Mouse (Mus musculus) T-helper 17 cell (primary cell): Measurements from ENCODE around the gene Coasy.

Experiments
- in situ Hi-C, 2 experiments: fragments of 300-600 bp; cut with MboI, MseI; formaldehyde crosslinking; loops; 1 replicate in 1 of 2; 2 replicates in 1 of 2; pipeline ENCODE4 v1.15.1; 2025; ENCODE audit warnings: high pct_unique_total_duplicates in 2 of 2

The Coasy gene

DNA sequence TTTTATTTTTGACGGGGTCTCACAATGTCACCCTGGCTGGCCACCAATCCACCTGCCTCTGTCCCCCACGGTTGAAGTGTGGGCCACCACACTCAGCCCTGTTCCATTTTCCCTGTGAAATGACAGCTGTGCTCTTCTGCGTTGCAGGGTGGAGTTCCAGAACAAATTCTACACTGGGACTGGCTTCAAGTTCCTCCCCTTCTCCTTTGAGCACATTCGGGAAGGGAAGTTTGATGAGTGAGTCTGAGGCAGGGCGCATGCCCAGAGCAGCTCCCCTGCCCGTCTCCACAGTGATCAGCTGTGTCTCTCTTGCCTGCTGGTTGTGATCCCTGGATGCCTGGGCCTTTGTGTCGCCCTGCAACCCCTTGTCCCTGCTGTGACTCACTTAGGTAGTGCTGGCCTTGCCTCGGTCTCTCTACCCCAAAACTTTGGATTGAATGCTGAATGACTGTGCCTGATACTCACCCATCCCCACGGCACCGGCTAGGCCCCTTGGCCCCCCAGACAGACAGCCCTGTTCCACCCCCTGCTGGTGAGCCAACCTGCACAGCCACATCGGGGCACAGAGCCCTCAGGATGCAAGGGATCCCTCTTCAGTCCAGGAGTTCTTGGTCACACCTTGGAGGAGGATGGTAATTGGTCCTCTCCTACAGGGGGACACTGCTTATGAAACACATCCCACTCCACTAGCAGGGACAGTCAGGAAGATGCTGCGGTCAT is 20.0 kb upstream of the Coasy start:
- in situ Hi-C loops: loop anchor here (5.0 to 10.0 kb wide), 2 partner anchors 80 to 168 kb away; no protein-coding TSS in a partner anchor

DNA sequence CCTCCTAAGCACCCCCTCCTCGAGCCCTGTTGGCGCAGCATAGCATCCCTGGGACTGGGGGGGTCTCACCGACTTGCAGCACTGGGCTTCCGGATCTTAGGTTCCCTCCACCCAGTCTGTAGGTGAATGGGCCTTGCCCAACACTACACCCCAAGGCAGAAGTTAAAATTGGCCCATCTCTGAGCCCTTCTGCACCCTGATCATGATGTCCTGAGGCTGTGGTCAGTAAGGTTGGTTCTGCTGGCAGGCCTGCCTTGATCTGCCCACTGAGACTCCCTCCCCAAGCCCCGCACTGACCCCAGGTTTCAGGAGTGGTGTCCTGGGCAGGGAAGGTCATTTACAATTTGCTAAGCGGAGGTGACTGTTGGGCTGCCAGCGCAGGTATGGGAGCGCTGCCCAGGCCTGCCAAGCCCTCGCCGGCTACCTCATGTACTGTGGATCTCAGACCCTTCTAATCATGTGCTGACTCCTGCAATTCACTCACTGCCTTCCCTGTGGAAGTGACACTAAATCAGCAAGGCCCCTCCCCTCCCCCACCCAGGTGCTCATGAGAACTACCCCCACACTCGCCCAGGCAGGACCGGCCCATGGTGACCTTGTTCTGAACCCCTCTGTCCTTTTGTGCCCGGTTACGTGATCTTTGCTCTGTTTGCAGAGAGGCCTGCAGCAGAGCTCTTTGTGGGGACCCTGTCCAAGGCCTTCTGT is 19.2 kb upstream of the Coasy start:
- in situ Hi-C loops: loop anchor here (5.0 to 10.0 kb wide), 2 partner anchors 81 to 168 kb away; no protein-coding TSS in a partner anchor

DNA sequence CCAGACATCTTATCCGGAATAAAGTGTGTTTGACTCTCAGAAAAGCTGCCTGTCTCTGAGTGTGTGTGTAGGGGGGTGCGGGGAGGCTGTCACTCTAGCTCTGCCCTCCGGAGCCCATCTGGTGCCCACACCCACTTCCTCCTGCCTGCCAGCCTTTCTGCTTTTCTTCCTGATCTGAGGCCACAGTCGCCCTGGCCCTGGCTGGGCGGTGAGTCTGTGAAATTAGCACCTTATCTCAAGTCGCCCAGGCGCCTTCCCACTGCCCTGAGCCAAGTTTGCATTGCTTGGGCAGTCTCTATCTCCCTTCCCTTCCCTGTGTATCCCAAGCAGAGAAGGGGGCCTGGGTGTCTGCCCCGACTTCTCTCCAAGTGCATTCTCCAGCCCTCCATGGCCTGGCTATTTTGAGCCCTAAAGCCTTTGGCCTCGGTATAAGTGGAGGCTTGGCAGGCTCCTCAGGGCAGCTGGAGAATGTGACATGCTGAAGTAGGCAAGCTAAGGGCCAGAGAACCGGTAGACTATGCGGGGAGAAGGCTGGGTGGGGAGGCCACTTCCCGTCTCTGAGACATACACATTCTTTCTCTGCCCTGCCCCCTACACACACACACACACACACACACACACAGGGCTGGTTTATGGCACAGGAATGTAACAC is 18.6 kb upstream of the Coasy start:
- in situ Hi-C loops: loop anchor here (5.0 to 10.0 kb wide), 2 partner anchors 82 to 169 kb away; no protein-coding TSS in a partner anchor

DNA sequence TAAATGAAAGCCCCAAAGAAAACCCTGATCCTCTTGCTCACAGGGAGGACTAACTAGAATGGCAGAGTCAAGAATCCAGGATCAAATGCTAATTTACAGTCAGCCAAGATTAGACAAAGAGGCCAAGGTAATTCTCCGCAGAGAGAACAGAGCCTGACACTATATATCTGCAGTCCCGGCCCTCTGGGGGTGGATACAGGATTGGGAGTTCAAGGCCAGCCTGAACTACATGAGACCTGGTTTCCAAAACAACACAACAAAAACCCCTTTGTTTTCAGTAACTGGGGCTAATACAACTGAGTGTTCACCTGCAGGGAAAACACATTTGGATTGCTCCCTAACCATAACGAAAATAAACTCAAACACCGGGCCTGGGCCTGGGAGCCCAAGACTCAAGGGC is 17.9 kb upstream of the Coasy start:
- in situ Hi-C loops: loop anchor here (5.0 to 10.0 kb wide), 2 partner anchors 82 to 170 kb away; no protein-coding TSS in a partner anchor

DNA sequence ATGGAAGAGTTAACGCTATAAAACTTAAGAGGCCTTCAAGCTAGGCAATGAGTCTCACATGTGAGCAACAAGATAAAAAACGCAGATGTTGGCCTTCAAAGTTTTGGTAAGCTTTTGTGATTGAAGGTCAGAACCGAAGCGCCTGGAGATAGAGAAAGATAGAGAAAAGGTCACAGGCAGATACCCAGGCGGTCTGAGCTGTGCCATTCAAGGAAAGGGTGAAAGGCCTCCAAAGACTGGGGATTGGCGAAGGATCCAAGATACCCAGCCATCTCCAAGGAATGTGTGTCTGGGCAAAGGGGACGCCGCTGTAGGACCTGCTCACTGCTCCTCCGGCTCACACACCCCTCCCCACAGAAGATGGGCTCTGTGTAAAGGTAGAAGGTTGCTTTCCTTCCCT is 17.4 kb upstream of the Coasy start:
- in situ Hi-C loops: loop anchor here in 1 of 2 experiments (10.0 kb wide), 1 partner anchor 170 kb away; no protein-coding TSS in a partner anchor

DNA sequence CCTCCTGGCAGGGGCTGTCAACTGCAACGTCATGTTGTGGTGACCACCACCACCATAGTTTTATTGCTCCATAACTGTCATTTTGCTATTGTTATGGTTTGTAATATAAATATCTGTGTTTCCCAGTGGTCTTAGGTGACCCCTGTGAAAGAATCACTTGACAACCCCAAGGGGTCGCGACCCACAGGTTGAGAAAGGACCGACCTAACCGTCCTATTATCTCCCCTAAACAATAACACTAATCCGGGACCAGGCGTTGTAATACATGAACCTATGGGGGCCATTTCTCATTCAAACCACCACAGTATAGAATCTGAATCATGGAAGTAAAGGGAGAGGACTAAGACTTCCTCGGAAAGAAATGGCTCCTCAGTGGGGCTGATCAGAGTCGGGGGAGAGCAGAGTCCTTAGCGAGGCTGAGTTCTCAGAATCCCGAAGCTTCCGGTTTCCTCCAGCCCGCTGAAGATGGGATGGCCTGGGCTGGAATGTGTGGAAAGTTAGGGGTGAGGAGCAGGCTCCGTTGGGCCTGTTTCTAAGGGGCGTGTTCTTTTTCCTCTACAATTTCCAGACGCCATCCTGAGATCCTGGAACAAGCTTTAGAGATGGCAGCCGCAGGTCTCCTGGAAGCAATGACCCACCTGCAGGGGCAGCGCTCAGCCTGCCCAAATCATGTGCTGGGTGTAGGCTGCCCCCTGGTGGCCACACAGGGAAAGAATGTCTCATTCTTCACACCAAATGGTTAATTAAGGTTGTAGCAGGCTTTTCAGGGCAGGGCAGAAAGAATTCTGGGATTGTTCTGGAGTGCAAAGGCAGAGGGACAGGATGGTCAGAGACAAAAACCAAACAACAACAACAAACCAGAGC is 15.6 kb upstream of the Coasy start:
- in situ Hi-C loops: loop anchor here in 1 of 2 experiments (10.0 kb wide), 1 partner anchor 172 kb away; no protein-coding TSS in a partner anchor

DNA sequence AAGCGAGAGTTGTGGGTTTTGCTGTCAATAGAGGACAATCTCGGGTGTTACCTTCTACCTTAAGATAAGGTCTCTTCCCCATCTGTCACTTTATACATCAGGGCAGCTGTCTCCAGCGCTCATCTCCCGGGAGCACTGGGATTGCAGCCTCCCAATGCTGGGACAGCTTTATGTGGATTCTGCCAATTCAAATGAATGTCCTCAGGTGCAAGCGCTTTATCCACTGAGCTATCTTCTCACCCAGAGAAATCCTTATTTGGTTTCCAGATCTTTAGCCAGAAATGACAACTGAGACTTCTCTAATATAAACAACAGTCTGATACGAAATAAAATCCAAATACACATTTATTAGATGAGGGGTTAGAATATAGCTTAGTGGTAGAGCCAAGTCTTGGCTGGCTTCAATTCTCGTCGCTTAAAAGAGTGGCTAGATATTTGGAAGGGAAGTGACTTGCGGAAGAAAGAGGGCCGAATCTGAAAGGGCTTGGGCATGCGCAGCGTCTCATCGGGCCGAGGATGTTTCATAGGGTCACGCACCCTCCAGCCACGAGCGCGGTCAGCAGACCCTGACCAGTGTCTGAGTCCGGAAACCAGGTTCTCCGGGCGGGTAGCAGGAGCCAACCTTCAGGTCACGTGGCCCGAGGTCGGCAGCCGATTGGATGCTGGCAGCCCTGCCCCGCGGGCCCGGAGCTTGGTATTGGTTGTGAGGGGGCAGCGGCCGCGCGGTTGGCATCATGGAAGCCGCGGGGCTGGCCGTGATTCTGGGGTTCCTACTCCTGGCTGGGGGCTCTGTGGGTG is 12.8 kb upstream of the Coasy start, which contains the start of gene Naglu:
Gene Naglu, plus strand, starts transcription at position 622 of the 798 bp plus-strand sequence.
- in situ Hi-C loops: loop anchor here in 1 of 2 experiments (10.0 kb wide), 1 partner anchor 175 kb away; no protein-coding TSS in a partner anchor

DNA sequence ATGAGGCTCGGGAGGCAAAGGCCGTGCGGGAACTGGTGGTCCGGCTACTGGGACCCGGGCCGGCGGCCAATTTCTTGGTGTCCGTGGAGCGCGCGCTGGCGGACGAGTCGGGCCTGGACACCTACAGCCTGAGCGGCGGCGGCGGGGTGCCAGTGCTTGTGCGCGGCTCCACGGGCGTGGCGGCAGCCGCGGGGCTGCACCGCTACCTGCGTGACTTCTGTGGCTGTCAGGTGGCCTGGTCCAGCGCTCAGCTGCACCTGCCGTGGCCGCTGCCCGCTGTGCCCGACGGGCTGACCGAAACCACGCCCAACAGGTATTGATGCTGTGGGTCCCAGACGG is 12.2 kb upstream of the Coasy start:
- in situ Hi-C loops: no loop called here

DNA sequence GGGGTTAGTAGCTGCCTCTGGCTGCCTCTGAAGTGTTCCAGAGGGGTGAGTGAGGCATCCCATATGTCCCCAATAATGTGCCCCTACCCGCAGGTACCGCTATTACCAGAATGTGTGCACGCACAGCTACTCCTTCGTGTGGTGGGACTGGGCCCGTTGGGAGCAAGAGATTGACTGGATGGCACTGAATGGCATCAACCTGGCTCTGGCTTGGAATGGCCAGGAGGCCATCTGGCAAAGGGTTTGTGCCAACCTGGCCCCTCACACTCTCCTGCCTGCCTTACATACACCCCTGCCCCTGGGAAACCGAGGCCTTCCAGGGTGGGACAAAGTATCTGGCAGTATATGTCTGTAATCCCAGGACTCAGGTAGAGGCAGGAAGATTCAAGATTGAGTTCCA is 11.4 kb upstream of the Coasy start:
- in situ Hi-C loops: no loop called here

DNA sequence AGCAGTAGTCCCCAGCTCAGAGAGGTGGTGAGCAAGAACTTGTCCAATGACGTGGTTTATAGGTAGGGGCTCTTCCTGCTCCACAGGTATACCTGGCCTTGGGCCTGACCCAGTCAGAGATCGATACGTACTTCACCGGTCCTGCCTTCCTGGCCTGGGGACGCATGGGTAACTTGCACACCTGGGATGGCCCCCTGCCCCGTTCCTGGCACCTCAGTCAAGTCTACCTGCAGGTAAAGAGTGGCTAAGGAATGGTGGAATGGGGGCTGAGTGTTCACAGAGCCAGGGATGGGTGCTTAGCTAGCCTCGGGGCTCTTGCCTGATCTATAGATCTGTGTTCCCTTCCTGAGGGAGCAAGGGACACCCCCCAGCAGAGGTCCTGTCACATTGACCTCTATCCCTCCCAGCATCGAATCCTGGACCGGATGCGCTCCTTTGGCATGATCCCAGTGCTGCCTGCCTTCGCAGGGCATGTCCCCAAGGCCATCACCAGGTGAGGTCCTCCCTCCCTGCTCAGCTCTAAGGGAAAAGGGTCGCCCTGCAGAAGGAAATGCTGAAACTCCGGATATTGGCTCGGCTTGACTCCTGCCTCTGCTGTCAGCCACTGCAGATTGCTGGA is 10.4 kb upstream of the Coasy start:
- in situ Hi-C loops: no loop called here

DNA sequence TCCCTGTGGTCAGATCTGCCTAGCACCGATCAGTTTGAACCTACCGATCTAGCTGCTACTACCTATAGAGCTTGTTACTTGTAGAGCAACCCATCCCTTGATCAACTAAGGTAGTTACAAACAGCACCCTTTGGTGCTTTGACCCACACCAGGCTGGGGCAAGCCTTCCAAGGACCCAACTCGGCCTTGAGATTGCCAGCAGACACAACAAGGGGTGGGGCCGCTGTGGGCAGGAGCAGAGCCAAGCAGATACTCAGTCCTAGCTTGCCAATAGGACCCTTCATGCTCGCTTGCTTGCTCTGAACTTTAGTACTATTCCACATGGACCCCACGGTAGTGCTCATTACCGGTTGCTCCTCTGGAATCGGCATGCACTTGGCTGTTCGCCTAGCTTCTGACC is 4.2 kb upstream of the Coasy start, which contains the start of gene Hsd17b1:
Gene Hsd17b1, plus strand, starts transcription at position 291 of the 400 bp plus-strand sequence.
- in situ Hi-C loops: no loop called here

DNA sequence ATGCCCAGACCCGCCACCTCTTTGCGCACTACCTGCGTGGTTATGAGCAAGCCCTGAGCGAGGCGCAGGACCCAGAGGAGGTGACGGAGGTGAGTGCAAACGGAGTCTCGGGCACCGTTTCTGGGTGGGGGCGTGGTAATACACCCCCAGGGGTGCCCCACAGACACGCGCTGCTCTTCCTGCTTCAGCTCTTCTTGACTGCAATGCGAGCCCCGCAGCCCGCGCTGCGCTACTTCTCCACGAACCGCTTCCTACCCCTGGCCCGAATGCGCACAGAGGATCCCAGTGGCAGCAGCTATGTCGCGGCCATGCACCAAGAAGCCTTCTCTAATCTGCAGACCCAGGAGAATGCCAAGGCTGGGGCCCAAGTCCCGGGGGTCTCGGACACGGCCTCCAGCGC is 2.6 kb upstream of the Coasy start:
- in situ Hi-C loops: loop anchor here in 1 of 2 experiments (5.0 kb wide), 1 partner anchor 103 kb away; no protein-coding TSS in a partner anchor

DNA sequence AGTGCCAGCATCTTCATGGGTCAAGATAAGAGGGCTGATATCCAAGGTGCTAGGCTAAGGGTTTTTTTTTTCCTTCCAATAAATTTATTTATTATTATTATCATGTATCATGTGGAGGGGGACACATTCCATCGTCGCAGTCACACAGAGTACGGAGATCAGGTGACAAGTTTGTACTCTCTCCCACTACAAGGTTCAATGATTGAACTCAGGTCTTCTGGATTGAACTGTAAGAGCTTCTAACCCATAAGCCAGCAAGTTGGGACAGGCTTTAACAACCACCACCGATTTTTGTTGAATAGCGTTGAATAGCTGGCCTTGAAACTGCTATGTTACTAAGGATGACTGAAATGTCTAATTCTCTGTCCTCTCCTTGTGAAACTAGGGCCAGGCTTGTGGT is 1.9 kb upstream of the Coasy start:
- in situ Hi-C loops: loop anchor here in 1 of 2 experiments (5.0 kb wide), 1 partner anchor 102 kb away; no protein-coding TSS in a partner anchor

DNA sequence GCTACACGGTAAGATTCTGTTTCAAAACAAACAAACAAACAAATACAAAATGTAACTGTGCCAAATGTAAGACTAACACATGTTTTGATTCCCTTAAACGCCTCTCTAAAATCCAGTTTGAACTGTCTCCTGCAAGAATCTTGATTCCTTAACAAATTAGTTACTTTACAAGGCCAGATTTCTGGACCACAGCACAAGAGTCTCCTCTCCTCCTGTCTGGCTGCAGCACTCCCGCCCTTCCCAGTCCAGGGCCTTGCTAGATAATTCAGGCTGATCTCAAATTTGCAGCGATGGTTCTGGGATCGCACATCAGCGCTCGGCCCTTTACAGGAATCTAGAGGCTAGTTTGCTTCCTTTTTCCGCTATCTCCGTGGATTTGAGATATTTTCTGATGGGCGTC is 706 bp upstream of the Coasy start:
- in situ Hi-C loops: loop anchor here in 1 of 2 experiments (5.0 kb wide), 1 partner anchor 101 kb away; no protein-coding TSS in a partner anchor

DNA sequence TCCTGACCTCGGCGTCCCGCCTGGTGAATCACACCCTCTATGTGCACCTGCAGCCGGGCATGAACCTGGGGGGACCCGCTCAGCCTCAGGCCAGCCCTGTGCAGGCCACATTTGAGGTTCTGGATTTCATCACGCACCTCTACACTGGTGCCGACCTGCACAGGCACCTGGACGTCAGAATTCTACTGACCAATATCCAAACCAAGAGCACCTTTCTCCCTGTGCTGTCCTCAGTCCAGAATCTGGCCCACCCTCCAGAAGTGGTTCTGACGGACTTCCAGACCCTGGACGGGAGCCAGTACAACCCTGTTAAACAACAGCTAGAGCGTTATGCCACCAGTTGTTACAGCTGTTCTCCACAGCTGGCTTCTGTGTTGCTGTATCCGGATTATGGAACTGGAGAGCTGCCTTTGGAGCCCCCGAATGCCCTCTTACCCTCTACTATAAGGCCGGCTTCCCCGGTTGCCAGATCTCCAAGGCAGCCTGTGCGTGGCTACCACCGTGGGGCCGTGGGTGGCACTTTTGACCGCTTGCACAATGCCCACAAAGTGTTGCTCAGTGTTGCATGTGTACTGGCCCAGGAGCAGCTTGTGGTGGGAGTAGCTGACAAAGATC is 825 bp downstream of the Coasy start:
- in situ Hi-C loops: loop anchor here in 1 of 2 experiments (5.0 kb wide), 1 partner anchor 99 kb away; no protein-coding TSS in a partner anchor

DNA sequence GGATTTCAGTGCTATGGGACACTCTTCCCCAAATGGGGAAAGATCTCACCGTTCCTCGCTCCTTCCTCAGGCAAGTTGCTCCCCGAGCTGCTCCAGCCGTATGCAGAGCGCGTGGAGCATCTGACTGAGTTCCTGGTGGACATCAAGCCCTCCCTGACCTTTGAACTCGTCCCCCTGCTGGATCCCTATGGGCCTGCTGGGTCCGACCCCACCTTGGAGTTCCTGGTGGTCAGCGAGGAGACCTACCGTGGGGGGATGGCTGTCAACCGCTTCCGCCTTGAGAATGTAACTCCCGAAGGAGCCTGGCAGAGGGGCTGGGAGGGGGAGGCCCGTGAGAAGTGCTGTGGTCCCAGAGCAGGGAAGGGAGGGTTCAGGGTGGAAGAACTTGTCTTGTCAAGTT is 1.9 kb downstream of the Coasy start:
- in situ Hi-C loops: loop anchor here in 1 of 2 experiments (5.0 kb wide), 1 partner anchor 98 kb away; no protein-coding TSS in a partner anchor

DNA sequence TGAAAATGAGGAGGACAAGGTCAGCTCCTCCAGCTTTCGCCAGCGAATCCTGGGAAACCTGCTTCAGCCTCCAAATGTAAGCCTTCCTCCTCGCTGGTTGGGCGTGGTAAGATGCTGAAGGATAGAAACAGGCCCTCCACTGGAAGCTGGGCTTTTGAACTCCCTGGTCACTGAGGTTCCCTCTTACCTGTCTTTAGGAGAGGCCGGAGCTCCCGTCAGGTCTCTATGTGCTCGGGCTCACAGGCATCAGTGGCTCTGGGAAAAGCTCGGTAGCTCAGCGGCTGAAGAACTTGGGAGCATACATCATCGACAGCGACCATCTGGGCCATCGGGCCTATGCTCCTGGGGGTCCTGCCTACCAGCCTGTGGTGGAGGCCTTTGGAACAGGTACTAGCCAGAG is 2.4 kb downstream of the Coasy start:
- in situ Hi-C loops: loop anchor here in 1 of 2 experiments (5.0 kb wide), 1 partner anchor 97 kb away; no protein-coding TSS in a partner anchor

DNA sequence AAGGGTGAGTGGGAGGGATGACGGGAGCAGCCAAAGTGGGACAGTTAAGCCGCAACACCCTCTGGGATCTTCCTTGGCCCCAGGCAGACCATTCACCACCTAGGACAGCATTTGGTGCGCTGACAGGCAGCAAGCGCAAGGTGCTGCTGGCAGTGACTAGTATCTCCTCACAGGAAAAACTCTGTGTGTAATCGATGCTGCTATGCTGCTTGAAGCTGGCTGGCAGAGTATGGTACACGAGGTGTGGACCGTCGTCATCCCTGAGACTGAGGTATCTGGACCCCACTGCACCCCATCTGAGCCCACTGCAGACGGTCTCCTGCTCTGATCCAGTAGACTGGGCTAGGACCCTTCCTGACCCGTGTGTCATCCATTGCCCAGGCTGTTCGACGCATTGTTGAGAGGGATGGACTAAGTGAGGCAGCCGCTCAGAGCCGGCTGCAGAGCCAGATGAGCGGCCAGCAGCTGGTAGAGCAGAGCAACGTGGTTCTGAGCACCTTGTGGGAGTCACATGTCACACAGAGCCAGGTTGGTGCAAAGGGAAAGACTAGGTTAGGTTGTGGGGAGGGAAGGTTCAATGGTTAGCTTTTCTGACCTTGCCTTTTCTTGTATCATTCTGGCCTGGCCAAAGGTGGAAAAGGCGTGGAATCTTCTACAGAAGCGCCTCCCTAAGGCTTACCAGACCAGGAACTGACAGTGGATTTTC is 3.4 kb downstream of the Coasy start:
- in situ Hi-C loops: no loop called here
